Mouse (Mus musculus) heart, adult 8-10 months (tissue): ENCODE data around the gene Gm45711. TPM values are rescaled to one million over a fixed set of nuclear protein-coding genes. Genes with fewer than 3 reads are reported as not detected.
"Not testable (repeated sequence)": the region's sequence is repeated elsewhere in the genome, so short reads cannot be mapped to it uniquely, and the experiment has no call there.

ENCODE experiments used
- DNase-seq: peaks from one replicate; pipeline ENCODE4 v3.0.0; 2022; ENCODE audit warnings: low spot score
- total RNA-seq, 4 experiments: library from RNA; stranded (reverse); gene quantifications; 2 replicates each; pipeline ENCODE4 v1.2.4; 2022

The Gm45711 gene
- total RNA-seq, 4 experiments from 2014 or later, result not detected

DNA sequence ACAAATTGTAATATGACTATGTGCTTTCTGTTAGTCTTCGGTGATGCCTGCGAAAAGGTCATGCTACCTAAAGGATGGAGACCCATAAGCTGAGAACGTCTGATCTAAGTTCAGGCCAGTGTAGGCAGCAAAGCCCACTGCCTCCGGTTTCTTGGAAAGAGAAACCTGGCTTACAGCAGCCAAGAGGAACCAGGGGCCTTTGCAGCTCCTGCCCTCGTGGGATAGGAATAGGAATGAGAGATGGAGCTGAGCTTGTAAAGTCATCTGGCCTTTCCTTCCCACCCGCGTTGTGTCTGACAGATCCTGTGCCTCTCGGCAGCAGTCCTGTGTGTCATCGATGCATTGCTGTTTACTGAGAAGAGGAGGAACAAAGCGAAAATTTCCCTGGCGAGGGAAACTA, 11.4 kb upstream of the Gm45711 start, which contains the start of gene Gm11020:
Gene Gm11020, plus strand, starts transcription at position 301 of the 400 bp plus-strand sequence.
- DNase-seq, result not testable (repeated sequence)

DNA sequence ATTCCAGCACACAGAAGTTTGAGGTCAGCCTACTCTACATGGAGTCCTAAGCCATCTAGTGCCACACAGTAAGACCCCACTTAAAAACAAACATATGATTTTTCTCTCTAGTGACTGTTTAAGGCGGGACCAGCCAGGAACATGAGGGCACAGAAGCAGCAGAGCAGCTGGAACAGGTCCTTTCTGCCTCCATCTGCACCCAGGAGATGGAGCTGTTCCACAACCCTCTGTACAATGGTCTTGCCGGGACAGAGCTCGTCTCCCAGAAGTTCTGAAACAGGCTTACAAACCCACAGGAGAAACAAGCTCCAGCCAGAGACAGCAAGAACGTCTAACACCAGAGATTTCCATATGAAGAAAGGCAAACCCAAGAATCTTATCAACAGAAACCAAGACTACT, 3.4 kb upstream of the Gm45711 start:
- DNase-seq, result no peak

DNA sequence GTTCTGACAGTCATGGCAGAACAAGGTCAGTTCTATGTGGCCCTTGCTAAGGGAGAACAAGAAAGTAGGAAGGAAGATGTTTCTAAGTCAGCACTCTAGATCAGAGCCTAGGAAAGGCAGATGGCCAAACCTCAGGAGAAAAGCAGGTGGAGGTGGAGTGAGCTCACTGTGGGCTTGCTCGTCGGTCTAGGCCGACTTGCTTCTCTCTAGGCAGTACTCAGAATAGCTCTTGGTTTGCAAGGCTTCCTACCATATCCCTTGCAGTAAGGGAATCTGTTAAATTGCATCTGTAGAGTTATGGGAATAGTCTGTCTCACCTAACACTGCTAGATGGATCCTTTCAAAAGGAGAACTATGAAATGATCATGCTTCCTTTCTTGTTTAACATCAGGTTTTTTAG, 2.1 kb upstream of the Gm45711 start:
- DNase-seq, result not testable (repeated sequence)

DNA sequence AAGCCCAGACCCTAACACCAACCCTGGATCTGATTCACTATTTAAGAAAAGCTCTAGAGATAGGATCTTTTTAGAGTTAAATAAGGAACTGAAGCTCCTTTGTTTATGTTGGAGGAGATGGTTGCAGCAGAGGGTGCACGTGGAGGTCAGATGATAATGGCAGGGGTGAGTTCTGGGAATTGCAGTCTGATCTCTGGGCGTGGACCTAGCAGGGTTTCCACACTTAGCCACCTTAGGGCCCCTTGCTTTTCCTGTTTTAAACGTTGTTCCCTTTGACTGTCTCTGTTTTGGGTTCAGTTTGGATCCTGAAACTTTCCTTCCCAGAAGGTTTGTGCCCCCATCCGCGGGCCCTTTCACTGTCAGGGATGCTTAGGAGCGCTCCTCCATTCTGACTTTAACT, 1.5 kb downstream of the Gm45711 start:
- DNase-seq, result not testable (repeated sequence)

DNA sequence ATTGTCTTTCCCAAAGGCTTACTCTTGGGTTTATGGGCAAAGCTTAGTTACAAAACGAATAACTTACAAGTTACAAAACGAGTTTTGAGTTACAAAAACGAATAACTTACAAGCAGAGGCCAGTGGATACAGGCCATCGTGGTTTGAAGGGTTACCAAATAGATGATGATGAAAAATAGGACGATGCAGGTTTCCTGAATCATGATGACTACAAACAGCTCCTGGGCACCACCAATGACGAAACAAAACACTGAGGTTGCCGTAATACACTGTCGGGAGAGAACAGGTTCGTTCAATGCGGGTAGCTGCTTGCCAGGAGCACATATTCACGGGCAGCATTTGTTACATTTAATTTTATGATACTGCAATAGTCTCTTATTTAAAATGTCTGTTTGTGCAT, 4.9 kb downstream of the Gm45711 start:
- no peak for DNase-seq

DNA sequence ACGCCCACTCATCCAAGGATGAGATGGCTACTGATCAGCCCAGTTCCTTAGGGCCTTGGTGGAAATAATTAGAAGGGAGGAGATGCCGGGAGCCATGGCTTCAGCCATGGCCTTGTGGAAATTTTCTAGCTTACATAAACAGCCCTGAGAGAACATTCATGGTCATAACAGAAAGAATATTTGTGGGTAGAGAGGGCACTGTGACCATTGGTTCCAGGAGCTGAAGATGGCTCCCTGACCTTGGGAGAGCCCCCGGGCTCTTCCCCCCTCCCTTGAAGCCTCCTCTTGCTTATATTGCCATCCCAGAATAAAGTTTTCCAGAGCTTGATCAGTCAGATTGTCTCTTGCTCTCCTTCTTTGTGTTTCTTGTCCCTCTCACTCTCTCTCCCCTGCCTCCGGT, 7.3 kb downstream of the Gm45711 start:
- DNase-seq, result not testable (repeated sequence)

DNA sequence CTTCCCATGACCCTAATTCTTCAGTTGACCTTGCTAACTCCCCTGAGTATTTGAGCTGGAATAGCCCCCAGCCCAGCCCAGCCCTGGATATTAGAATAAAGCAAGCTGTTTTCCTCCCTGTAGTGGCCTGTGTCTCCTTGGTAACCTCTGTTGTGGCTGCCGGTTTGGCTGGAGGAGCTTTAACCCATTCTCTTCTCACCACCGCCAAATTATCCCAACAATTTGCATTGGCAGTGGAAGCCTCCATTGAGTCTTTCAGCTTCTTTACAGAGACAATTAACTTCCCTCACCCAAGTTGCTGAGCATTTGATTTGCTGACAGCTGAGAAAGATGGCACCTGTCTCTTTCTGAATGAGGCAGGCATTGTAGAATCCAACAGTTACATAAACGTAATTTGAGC, 8.3 kb downstream of the Gm45711 start:
- DNase-seq, result not testable (repeated sequence)

DNA sequence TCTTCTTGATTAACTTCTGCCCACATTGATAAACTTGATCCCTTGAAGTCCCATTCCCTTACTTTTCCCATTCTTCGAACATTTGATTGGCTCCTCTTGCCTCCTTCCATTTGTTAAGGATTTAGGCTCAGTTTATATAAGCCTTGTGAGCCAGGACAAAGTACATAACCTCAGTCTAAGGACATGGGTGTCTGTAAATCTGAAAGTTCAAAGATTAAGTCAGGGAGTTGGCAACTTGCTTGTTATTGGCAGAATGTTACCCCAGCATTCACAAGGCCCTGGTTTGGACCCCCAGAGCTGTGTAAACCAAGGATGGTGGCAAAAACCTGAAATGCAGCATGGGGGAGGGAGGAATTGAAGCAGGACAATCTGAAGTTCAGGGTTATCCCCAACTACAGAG, 15.5 kb downstream of the Gm45711 start:
- no peak for DNase-seq

DNA sequence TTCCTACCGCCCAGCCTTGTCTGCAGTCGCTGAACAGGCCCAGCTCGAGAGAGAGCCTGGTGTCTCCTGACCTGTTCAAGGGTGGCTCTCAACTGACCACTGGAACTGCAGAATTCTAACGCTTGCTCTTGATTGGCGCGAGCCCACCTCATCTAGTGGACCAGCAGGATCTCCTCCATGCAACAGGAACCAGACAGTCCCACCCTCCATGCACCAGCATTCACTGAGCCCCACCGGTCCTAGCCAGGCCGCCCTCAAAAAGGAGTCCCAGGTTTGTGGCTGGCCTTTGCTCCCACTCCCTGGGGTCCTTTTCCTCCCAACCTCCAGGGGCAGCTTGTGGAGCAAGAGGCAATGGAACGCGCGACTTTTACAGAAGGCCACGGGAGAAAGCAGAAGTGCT, 16.8 kb downstream of the Gm45711 start, which contains the start of gene Cmtm2a:
Gene Cmtm2a, minus strand, starts transcription at position 101 of the 400 bp plus-strand sequence.
- not testable (repeated sequence) for DNase-seq

DNA sequence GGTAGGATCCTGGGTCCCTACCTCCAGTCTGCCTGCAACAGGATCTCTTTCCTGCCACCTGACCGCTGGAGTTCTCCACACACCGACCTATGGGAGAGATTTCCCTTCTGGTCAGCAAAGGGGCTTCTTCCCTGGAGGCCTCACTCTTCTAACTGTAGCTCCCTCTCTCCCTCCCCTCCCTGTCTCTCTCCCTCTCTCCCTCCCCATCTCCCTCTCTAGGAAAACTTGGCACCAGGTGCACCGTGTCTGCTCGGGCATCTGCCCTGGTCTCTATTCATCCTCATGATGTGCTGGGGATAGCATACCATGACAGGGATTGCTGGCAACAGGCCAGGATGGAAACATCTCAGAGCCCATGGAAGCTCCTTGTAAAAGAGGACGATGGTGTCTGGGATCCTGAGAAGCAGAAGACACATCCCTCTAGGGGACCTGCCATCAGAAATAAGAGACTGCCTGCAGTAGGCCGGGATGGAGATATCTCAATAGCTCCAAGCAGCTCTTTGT, 40.9 kb downstream of the Gm45711 start:
- DNase-seq, result no peak

DNA sequence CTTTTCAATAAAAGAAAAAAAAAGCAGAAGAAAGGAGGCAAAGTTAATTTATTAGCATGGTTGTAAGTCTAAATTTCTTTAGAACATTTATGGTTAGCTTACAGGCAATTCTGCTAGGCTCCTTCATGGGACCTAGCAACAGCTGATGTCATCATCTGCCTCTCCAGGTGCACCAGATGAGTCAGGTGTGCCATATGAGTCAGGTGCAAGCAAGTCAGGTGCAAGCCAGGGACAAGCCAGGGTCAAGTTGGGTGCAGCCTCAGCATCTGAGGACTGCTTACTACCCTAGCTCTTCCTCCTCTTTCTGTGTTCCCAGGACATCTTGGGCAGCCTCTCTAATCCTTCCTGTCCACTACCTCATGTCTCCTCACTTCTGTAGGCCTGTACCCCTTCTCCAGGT, 41.5 kb downstream of the Gm45711 start:
- no peak for DNase-seq

DNA sequence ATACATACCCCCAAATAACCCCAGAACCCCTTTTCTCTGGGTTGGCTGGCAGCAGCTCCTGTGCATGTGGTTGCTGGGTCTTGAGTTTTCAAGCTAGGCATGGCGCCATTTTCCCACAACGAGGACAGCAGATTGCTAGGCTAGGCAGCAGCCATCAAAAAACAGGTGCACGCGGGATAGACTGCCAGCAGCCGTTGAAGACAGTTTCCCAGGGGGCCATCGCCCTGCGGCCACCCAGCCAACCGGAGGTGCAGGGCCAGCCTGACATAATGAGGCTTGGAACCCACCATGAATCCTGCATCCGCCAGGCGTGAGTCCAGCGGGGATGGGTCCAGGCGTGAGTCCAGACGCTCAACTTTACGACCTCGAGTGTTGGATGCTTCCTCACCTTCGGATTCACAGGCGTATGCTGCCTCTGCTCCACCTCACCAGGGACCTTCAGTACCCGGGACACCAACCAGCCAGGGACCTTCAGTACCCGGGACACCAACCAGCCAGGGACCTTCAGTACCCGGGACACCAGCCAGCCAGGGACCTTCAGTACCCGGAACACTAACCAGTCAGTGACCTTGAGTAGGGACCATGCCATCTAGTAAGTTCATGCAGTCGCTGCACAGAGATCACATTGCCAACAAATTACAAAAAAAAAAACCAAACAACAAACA, 45.5 kb downstream of the Gm45711 start:
- not testable (repeated sequence) for DNase-seq

DNA sequence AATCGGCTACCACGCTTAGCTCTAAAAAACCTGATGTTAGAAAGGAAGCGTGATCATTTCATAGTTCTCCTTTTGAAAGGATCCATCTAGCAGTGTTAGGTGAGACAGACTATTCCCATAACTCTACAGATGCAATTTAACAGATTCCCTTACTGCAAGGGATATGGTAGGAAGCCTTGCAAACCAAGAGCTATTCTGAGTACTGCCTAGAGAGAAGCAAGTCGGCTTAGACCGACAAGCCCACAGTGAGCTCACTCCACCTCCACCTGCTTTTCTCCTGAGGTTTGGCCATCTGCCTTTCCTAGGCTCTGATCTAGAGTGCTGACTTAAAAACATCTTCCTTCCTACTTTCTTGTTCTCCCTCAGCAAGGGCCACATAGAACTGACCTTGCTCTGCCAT, 48.1 kb downstream of the Gm45711 start:
- not testable (repeated sequence) for DNase-seq

DNA sequence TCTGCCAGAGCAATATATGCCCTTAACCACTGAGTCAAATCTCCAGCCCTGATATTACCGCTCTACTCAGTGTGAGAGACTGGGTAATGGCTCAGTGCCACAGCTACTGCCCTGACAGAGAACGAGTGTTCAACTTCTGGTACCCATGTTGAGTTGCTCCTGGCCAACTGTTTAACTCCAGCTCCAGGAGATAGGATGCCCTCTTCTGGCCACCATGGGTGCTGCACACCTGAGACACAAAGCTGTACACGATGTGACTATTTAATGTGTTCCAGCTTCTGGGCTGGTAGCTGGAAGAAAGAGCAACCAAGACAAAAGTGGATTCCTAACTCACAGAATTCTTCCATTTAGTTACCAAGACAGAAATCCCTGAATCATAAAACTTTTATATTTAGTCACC, 56.9 kb downstream of the Gm45711 start:
- DNase-seq, result no peak

DNA sequence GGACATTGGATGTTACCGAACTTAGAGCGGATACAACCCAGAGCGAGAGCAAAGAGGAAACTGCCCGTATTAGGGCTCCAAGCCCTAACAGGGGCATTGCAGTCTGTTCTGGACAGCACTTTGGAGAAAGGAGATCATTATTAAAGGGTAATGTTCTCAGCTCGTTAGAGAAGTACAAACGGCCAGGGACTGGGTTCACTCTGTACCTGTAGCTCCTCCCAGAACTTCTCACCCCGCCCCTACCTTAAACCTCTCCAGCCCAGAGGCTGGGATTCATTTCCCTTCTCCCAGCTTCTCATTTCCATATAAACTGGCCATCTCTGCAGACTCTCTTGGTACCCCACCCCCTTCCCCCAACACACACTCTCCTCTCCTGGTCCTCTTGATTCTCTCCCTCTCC, 58.4 kb downstream of the Gm45711 start:
- no peak for DNase-seq

DNA sequence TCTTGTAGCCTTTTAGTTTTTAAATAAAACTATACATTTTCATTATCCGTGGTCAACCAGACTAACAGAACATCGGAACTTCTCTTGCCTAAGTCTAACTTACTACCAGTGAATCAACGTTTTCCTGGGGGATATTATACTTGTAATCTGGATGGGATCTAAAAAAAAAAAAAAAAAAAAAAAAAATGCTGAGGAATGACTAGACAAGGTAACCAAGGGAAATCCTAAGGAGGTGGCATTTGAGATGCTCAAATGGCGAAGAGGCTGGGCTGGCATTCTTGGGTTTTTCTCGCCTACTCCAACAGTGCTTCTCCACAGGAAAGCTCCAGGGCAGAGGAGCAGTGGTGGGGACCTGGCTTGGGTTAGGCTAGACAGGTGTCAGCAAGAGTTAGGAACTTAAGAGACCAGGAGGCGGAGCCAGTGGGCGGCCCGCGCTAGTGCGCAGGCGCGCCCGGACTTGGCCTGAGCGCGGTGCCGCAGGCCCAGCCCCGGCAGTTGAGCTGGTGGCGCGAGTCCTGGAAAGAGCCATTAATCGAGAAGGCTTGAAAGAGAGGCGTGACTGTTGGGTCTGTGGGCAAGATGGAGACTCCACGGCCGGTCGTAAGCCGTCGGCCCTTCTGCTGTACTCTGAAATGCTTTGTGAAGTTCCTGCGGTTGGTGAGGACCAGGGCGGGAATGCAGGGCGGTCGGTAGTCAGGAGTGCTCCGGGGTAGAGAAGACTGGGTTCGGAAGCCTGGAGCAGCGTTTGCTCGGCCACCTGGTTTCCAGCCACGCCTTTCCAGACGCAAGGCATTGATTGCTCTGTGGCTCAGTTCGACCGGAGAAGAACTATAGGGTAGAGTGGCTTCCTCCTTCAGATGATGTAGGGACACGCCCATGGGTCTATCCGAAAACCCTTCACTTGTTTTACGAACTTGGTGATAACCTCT, 59.2 kb downstream of the Gm45711 start, which contains the start of gene Cklf:
Gene Cklf, plus strand, starts transcription at position 423 of the 929 bp plus-strand sequence.
- DNase-seq, result peak; percentile 84

DNA sequence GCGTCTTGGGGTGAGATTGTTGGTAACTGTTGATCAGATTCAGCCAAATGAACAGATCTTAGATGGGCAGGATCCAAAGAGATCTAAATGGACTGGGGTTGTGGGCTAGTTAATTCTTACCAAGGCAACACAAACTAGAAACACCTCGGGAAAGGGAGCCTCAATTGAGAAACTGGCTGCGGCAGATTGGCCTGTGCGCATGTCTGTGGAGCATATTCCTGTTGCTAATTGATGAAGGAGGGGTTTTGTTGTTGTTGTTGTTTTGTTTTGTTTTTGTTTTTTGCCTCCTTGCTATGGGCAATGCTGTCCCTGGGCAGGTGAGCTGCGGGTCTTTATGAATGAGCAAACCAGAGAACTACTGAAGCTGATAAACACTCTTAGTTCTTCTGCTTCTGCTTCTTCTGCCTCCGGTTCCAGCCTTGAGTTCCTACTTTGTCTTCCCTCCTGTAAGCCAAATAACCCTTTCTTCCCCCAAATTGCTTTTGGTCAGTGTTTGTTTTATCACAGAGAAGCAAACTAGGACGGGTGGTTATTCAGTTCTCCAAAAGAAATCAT, 60.4 kb downstream of the Gm45711 start:
- DNase-seq, result no peak

DNA sequence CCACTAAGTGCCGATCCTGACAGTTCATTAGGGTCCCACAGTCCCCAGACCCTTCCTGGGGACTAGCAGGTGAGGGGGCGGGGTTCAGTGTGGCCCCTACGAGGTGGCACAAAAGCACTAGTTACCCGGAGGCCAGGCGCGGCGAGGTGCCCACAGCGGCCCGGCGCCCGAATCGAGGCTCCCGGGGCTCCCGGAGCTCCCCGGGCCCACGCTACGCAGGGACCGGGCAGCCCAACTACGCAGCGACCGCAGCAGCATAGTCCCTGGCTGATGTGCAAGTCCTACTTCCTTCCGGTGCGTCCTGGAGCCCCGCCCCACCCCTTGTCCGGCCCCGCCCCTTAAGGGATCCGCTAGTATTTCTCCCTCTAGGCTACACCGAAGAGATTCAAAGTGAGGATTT, 61.6 kb downstream of the Gm45711 start, which contains the start of gene Tk2:
Gene Tk2, minus strand, starts transcription at position 283 of the 400 bp plus-strand sequence.
- peak; percentile 70 for DNase-seq

DNA sequence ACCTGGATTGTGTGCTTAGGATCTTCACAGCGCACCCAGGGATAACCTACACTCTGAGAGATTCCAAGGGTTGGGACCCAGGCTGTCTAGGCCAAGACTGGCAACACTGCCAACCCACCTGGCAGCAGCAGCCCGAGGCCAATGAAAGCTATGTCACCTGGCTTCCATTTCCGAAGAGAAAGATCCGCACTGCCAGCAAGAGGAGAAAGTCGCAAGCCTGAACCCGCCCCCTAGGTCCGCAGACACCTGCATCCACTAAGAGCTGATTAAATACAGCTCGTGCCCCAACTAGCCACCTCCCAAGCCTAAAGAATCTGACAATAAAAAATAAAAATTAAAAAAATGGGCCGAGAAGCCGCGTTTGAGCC, 62.0 kb downstream of the Gm45711 start:
- no peak for DNase-seq

DNA sequence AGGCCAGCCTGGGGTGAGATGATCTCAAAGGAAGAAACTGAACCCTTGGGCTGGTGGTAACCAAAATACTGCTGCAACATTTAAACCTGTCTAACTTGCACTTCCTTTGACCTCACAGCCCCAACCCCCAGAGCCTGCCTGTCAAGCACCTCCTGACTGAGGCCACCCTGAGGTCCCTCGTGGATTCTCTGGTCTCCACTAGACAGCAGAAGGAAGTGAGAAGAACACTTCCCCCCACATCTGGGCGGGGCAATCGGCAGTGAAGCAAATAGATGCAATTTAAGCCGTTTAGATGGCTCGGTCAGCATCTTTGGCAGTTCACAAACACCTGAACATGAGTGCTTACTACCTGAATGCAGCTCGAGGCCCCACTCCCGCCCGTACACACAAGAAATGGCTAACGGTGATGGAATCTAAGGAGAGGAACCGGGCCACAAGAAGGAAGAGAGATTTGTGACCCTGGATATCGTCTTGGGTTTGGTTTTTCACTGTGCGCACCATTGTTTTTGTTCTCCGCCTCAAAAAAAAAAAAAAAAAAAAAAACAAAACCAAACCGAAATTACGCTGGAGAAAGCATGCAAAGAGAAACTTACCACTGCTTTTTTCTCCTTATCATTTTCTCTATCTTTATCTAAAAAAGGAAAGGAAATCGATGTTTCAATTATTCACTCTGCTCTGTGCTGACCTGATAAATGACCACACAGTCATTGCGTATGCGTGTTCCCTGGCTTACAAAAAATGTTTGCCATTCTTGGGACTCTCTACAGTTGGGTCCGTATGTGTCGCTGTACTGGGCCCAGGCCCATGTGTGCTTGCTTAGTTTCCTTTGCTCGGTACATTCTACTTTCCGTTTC, 62.6 kb downstream of the Gm45711 start:
- DNase-seq, result peak; percentile 36

DNA sequence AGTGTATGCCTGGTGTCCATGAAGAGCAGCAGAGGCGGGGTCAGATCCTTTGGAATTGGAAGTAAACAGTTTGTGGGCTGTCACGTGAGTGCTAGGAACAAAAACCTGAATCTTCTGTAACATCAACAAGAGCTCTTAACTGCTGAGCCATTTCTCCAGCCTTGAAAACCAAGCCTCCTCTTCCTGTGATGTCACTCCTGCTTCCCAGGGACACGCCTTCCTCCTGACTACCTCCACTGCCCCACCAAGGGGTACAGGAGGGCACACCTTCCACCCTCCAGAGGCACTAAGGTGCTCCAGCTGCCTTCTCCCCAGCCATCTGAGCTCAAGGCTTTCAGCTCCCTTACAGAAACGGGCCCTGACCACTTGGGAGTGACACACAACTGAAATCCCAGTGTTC, 63.3 kb downstream of the Gm45711 start:
- DNase-seq, result no peak
